In genomic region chr13:104176874-104177273, GRCm38 (mm10) we compare ENCODE assay signal across 9 mouse cellular contexts. TPM values are rescaled to one million over a fixed set of nuclear protein-coding genes. Genes with fewer than 3 reads are reported as not detected.
DNase-seq lines count a peak whose midpoint lies in the region; ATAC-seq and TF ChIP-seq lines count a peak whose summit lies in the region.
"Had no signal": no experiment of that assay in that cellular context is flagged by ENCODE, and none has a peak within 500 bp of the region (broad histone marks: within the 10 kb centered on the region; RNA-seq: fewer than 3 reads in every experiment).

No protein-coding gene starts in this region.

- no peak for ATAC-seq in embryonic facial prominence, embryonic 13.5 days (ENCODE audit: insufficient number of reproducible peaks, insufficient read depth, low FRiP score, low TSS enrichment, low read depth)
- ATAC-seq in intestine, postnatal 0 days, result no peak
- no peak for ATAC-seq in neural tube, embryonic 13.5 days (ENCODE audit: low read depth)

- no peak for DNase-seq in layer of hippocampus, adult 2 months (ENCODE audit: low spot score in 2 of 2)
- DNase-seq in layer of hippocampus, adult 8-10 months (ENCODE audit: low spot score in 2 of 2), result no peak
- no peak for DNase-seq in thymus, adult 18-20 months
- DNase-seq in embryo, embryonic 10.5 days (ENCODE audit: low spot score), result no peak
- no peak for DNase-seq in right cerebral cortex, postnatal 25 days
- DNase-seq: lung, adult 2 months had no signal

- H3K4me1 ChIP-seq in embryonic facial prominence, embryonic 13.5 days, result peaks cover 8% of the 10 kb centered on the region
- 0 out of 2 replicates have a peak, but pooled peaks cover 4% of the 10 kb centered on the region for H3K4me1 ChIP-seq in intestine, postnatal 0 days (replicated peaks; ENCODE audit: control insufficient read depth, insufficient read depth, low read length)
- peaks cover 23% of the 10 kb centered on the region for H3K4me1 ChIP-seq in neural tube, embryonic 13.5 days (replicated peaks)

- WGBS in embryonic facial prominence, embryonic 13.5 days, result 80% methylated on average over 3 of the region's 3 CpGs
- 32% methylated on average over 3 of the region's 3 CpGs for WGBS in intestine, postnatal 0 days
- whole genome bisulfite sequencing in neural tube, embryonic 13.5 days, result 83% methylated on average over 3 of the region's 3 CpGs

- H3K27ac ChIP-seq in layer of hippocampus, adult 2 months, result no peak overlapping the region
- H3K27ac ChIP-seq in embryonic facial prominence, embryonic 13.5 days, result no peak overlapping the region
- no peak overlapping the region for H3K27ac ChIP-seq in intestine, postnatal 0 days (ENCODE audit: low read depth, low read length)
- no peak overlapping the region for H3K27ac ChIP-seq in neural tube, embryonic 13.5 days (replicated peaks)

- H3K4me2 ChIP-seq in embryonic facial prominence, embryonic 13.5 days, result peak overlapping the region; percentile 74
- H3K4me2 ChIP-seq in intestine, postnatal 0 days (replicated peaks; ENCODE audit: low read depth), result peak overlapping the region; percentile 80
- peak overlapping the region; percentile 91 for H3K4me2 ChIP-seq in neural tube, embryonic 13.5 days

- H3K4me3 ChIP-seq in layer of hippocampus, adult 2 months, result peak overlapping the region; percentile 67
- peak overlapping the region; percentile 70 for H3K4me3 ChIP-seq in embryonic facial prominence, embryonic 13.5 days
- peak overlapping the region; percentile 91 for H3K4me3 ChIP-seq in intestine, postnatal 0 days (ENCODE audit: low read depth, low read length)
- peak overlapping the region; percentile 82 for H3K4me3 ChIP-seq in neural tube, embryonic 13.5 days

- H3K36me3 ChIP-seq in embryonic facial prominence, embryonic 13.5 days, result peaks cover 17% of the 10 kb centered on the region
- H3K36me3 ChIP-seq in intestine, postnatal 0 days (ENCODE audit: control insufficient read depth, insufficient read depth), result peaks cover 4% of the 10 kb centered on the region; the same call in 1 of the 2 replicates
- peaks cover 9% of the 10 kb centered on the region for H3K36me3 ChIP-seq in neural tube, embryonic 13.5 days

- peak overlapping the region; percentile 53; the same call in 1 of the 2 replicates for H3K9ac ChIP-seq in embryonic facial prominence, embryonic 13.5 days
- H3K9ac ChIP-seq in intestine, postnatal 0 days (ENCODE audit: low read depth, low read length), result no peak overlapping the region
- H3K9ac ChIP-seq in neural tube, embryonic 13.5 days, result peak overlapping the region; percentile 60

- no peak for TF ChIP-seq CTCF in layer of hippocampus, adult 2 months (conservative IDR thresholded peaks at IDR 0.05)
- no peak for TF ChIP-seq CTCF in intestine, postnatal 0 days (IDR thresholded peaks at IDR 0.05; ENCODE audit: low read depth)

- no peaks in the 10 kb centered on the region for H3K27me3 ChIP-seq in embryonic facial prominence, embryonic 13.5 days
- H3K27me3 ChIP-seq in intestine, postnatal 0 days (replicated peaks; ENCODE audit: control insufficient read depth, insufficient read depth, low read length), result no peaks in the 10 kb centered on the region
- H3K27me3 ChIP-seq in neural tube, embryonic 13.5 days, result no peaks in the 10 kb centered on the region

- H3K9me3 ChIP-seq in embryonic facial prominence, embryonic 13.5 days, result no peaks in the 10 kb centered on the region
- H3K9me3 ChIP-seq in intestine, postnatal 0 days (ENCODE audit: control insufficient read depth), result no peaks in the 10 kb centered on the region
- H3K9me3 ChIP-seq in neural tube, embryonic 13.5 days, result no peaks in the 10 kb centered on the region

RNA-seq across cellular contexts. Expression of gene Trappc13, which starts 1.4 kb away (rescaled TPM):
- total RNA-seq in layer of hippocampus, adult 2 months (2021), result 10 to 100 TPM; 54.5 to 55.1 TPM
- 10 to 100 TPM; 46.5 to 60.9 (median 53.8) TPM for total RNA-seq in layer of hippocampus, adult 8-10 months (2022)
- polyA plus RNA-seq in embryonic facial prominence, embryonic 13.5 days (2015; fragmentation: Nextera tagmentation; extraction: Ambion mirVana), result 64.5 and 67.9 TPM in 2 replicates
- polyA plus RNA-seq in intestine, postnatal 0 days (2015; fragmentation: Nextera tagmentation; extraction: Ambion mirVana), result 30.9 and 34.3 TPM in 2 replicates
- 62.9 and 69.3 TPM in 2 replicates for polyA plus RNA-seq in neural tube, embryonic 13.5 days (2015; fragmentation: Nextera tagmentation; extraction: Ambion mirVana)

RNA-seq across cellular contexts. Expression of gene Trim23, which starts 1.7 kb away (rescaled TPM):
- total RNA-seq in layer of hippocampus, adult 2 months (2021), result 10 to 100 TPM; 59.9 to 60.5 TPM
- 10 to 100 TPM; 52.7 to 66.7 (median 58.9) TPM for total RNA-seq in layer of hippocampus, adult 8-10 months (2022)
- 21.5 and 22.4 TPM in 2 replicates for polyA plus RNA-seq in embryonic facial prominence, embryonic 13.5 days (2015; fragmentation: Nextera tagmentation; extraction: Ambion mirVana)
- polyA plus RNA-seq in intestine, postnatal 0 days (2015; fragmentation: Nextera tagmentation; extraction: Ambion mirVana), result 4.9 and 5.4 TPM in 2 replicates
- polyA plus RNA-seq in neural tube, embryonic 13.5 days (2015; fragmentation: Nextera tagmentation; extraction: Ambion mirVana), result 30.6 and 31.5 TPM in 2 replicates

RNA-seq across cellular contexts. Expression of gene Cenpk, which starts 51.5 kb away (rescaled TPM):
- 1 to 10 TPM in 1 of 2 experiments, under 1 TPM in 1; 0.76 to 1.3 TPM for total RNA-seq in layer of hippocampus, adult 2 months (2021)
- total RNA-seq in layer of hippocampus, adult 8-10 months (2022), result 1 to 10 TPM in 2 of 4 experiments, under 1 TPM in 2; 0.63 to 1.5 (median 1.2) TPM
- polyA plus RNA-seq in embryonic facial prominence, embryonic 13.5 days (2015; fragmentation: Nextera tagmentation; extraction: Ambion mirVana), result 79.0 and 84.6 TPM in 2 replicates
- polyA plus RNA-seq in intestine, postnatal 0 days (2015; fragmentation: Nextera tagmentation; extraction: Ambion mirVana), result 23.9 and 25.1 TPM in 2 replicates
- polyA plus RNA-seq in neural tube, embryonic 13.5 days (2015; fragmentation: Nextera tagmentation; extraction: Ambion mirVana), result 13.8 and 18.3 TPM in 2 replicates

RNA-seq across cellular contexts. Expression of gene Ppwd1, which starts 51.8 kb away (rescaled TPM):
- 10 to 100 TPM; 14.8 to 17.1 TPM for total RNA-seq in layer of hippocampus, adult 2 months (2021)
- 10 to 100 TPM; 13.4 to 16.2 (median 14.7) TPM for total RNA-seq in layer of hippocampus, adult 8-10 months (2022)
- 17.4 and 21.7 TPM in 2 replicates for polyA plus RNA-seq in embryonic facial prominence, embryonic 13.5 days (2015; fragmentation: Nextera tagmentation; extraction: Ambion mirVana)
- 5.0 and 6.3 TPM in 2 replicates for polyA plus RNA-seq in intestine, postnatal 0 days (2015; fragmentation: Nextera tagmentation; extraction: Ambion mirVana)
- polyA plus RNA-seq in neural tube, embryonic 13.5 days (2015; fragmentation: Nextera tagmentation; extraction: Ambion mirVana), result 7.2 and 7.5 TPM in 2 replicates
